Mouse (Mus musculus) central nervous system, embryonic 11.5 days (tissue): Measurements from ENCODE around the gene Plxdc2. TPM values are rescaled to one million over a fixed set of nuclear protein-coding genes. Genes with fewer than 3 reads are reported as not detected.

ENCODE experiments used
- polyA plus RNA-seq: library from polyadenylated mRNA; depleted of rRNA; stranded (reverse); fragments of >200 nt; gene quantifications from 2 replicates; pipeline ENCODE4 v1.2.3, GENCODE M21; 2012; rRNA removed

Plxdc2 gene
- polyA plus RNA-seq, result 4.3 and 9.8 TPM in 2 replicates

GRCm38 (mm10) chr2:16356106-16356818, at the start of gene Plxdc2:
Gene Plxdc2 (plus strand): TSS chr2:16356304.

